Mouse (Mus musculus) induced T-regulatory cell, adult 2 months (primary cell): ENCODE results near the gene C1rb.
"Not testable (repeated sequence)": the region's sequence is repeated elsewhere in the genome, so short reads cannot be mapped to it uniquely, and the experiment has no call there.

Experiments used
- DNase-seq: peaks from one replicate; pipeline ENCODE4 v3.0.0-alpha.2; 2012; ENCODE audit warnings: low read depth

C1rb gene

GRCm38 (mm10) chr6:124593121-124593520 lies 23.0 kb downstream of the C1rb start:
- DNase-seq: no peak

DNA sequence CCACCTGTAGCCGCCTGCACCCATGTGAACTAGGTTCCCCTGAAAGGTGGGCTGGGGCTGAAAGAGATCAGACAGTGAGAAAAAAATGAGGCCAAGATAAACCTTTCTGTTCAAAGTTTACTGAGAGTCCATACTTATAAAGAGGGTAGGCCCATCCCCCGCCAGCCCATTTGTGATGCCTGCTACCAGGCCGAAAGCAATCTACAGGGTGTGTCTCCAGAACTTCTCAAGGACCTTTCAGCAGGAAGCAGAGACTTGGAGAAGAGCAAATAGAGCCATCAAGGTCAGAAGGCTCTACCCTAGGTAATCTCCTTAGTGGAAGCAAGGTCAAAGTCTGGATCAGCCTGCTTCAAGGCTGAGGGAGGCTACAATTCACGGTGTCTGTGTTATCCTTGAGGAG lies 31.9 kb downstream of the C1rb start:
- no peak for DNase-seq

- DNase-seq: no peak
Observed at GRCm38 (mm10) chr6:124625612-124626011, 55.5 kb downstream of the C1rb start.

DNA sequence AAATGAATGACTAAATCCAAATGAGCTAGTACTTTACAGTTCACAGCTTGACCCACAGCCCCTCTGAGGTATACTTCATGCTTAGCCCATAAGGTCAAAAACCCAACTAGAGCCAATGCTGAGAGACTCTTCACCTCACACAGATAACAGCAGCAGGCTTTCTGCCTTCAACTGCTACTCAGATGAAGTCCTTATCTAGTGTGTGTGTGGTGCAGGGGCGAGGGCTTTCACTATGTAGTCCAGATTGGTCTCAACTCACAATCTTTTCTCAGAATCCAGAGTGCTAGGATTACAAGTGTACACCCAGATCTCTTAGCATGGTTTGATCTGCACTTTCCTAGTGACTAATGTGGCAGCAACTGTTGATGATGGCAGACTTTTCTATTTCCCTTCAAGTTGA lies 56.1 kb downstream of the C1rb start:
- not testable (repeated sequence) for DNase-seq

DNA sequence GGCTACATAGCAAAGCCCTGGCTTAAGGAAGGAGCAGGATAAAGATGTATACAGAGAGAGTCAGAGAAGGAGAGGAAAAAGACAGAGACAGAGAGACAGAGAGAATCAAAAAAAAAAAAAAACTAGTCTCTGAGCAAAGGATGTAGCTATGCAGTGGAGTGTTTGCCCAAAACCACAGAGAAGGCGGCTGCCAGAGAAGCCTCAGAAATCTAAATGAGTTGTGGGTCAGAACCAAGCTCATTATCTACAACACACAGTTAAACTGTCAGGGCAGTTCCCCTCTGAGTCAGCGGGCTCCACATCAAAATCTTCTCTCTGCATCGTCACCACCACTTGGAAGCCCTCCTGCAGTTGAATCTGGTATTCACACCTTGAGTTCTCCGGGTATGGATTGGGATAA lies 60.7 kb downstream of the C1rb start:
- DNase-seq: no peak
